Mouse (Mus musculus) heart, embryonic 14.5 days (tissue): ENCODE results near the gene Banp. TPM values are rescaled to one million over a fixed set of nuclear protein-coding genes. Genes with fewer than 3 reads are reported as not detected.

Source experiments
- ATAC-seq: fragments of 200-750 bp; cut with Nextera tagmentation; 2 replicates; pipeline ENCODE4 v1.8.0; 2017; ENCODE audit warnings: low read depth, moderate TSS enrichment; ENCODE audit not compliant: insufficient number of reproducible peaks, insufficient read depth, low FRiP score
- H3K27ac ChIP-seq, 2 experiments: fragments of 200-500 bp in 1 of 2; fragments of 300-500 bp in 1 of 2; sonication (generic) in 1 of 2; replicated peaks in 1 of 2; 2 replicates each; pipeline ENCODE4 v1.5.1; 2012 to 2014; ENCODE audit warnings: low read depth in 2 of 2, low read length in 2 of 2, control low read depth in 1 of 2, mild to moderate bottlenecking in 1 of 2, mixed read lengths in 1 of 2; ENCODE audit not compliant: control insufficient read depth in 1 of 2, insufficient read depth in 1 of 2
- H3K27me3 ChIP-seq: fragments of 300-500 bp; sonication (generic); 2 replicates; pipeline ENCODE4 v1.6.1; 2014; ENCODE audit warnings: mild to moderate bottlenecking, low read length, control low read depth; ENCODE audit not compliant: control insufficient read depth, insufficient read depth
- H3K36me3 ChIP-seq: fragments of 300-500 bp; sonication (generic); 2 replicates; pipeline ENCODE4 v1.6.1; 2014; ENCODE audit warnings: mild to moderate bottlenecking, control low read depth, low read length, mixed read lengths; ENCODE audit not compliant: control insufficient read depth, insufficient read depth
- H3K4me1 ChIP-seq, 2 experiments: fragments of 200-500 bp in 1 of 2; fragments of 300-500 bp in 1 of 2; sonication (generic) in 1 of 2; 2 replicates each; pipeline ENCODE4 v1.6.1; 2012 to 2014; ENCODE audit warnings: low read length in 2 of 2, control low read depth in 1 of 2, mixed read lengths in 1 of 2; ENCODE audit not compliant: control insufficient read depth in 2 of 2, insufficient read depth in 2 of 2
- H3K4me2 ChIP-seq: fragments of 300-500 bp; sonication (generic); 2 replicates; pipeline ENCODE4 v1.6.1; 2014; ENCODE audit warnings: mild to moderate bottlenecking, low read length
- H3K4me3 ChIP-seq, 2 experiments: fragments of 200-500 bp in 1 of 2; fragments of 300-500 bp in 1 of 2; sonication (generic) in 1 of 2; 2 replicates each; pipeline ENCODE4 v1.5.1; 2012 to 2014; ENCODE audit warnings: low read length in 2 of 2, mild to moderate bottlenecking in 2 of 2, control low read depth in 1 of 2, low read depth in 1 of 2, moderate library complexity in 1 of 2; ENCODE audit not compliant: control insufficient read depth in 1 of 2, insufficient read depth in 1 of 2
- H3K9ac ChIP-seq: fragments of 300-500 bp; sonication (generic); 2 replicates; pipeline ENCODE4 v1.6.1; 2014; ENCODE audit warnings: mild to moderate bottlenecking, low read length
- H3K9me3 ChIP-seq: fragments of 300-500 bp; sonication (generic); 2 replicates; pipeline ENCODE4 v1.6.1; 2016; ENCODE audit warnings: low read length, control low read depth; ENCODE audit not compliant: control insufficient read depth
- WGBS: fragments of 180-500 bp; shearing (Covaris S2); extraction: QIAGEN DNeasy Blood & Tissue Kit; methylation state at CpG from one replicate; pipeline ENCODE4 v1.1.7; 2014; 5-methylcytosine and 5-hydroxymethylcytosine counted together
- polyA plus RNA-seq: library from polyadenylated mRNA; unstranded; fragments of >200 nt; fragmentation: Nextera tagmentation; extraction: Ambion mirVana; gene quantifications from 2 replicates; pipeline ENCODE4 v1.2.1, GENCODE M21; 2014

Banp gene
- polyA plus RNA-seq, 1 experiment from 2014 or later = 21.2 TPM

DNA sequence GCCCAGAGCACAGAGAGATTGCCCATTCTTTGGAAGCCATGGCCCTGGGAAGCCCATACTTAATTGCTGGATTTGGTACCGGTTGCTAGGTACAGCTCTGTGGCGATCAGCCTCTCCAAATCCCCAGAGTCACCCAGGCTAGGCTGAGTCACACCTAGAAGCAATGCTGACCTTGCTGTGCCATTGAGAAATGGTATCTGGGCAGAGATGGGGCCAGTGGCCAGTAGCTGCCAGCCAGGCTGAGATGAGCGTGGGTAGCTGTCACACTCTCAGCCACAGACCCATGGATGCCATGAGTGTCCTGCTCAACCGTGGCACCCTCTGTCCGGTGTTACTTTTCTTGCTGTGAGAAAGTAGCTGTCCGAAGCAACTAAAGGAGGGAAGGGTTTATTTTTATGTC lies 88.5 kb downstream of the Banp start:
- no peak overlapping the region for H3K4me2 ChIP-seq
- H3K4me1 ChIP-seq = peaks cover 32 to 43% of the 10 kb centered on the region in 2 experiments
- H3K9ac ChIP-seq = no peak overlapping the region
- 0 out of 2 replicates have a peak, but pooled peaks cover 4% of the 10 kb centered on the region for H3K27me3 ChIP-seq
- H3K9me3 ChIP-seq = no peaks in the 10 kb centered on the region
- WGBS = 91% methylated on average over 6 of the region's 6 CpGs
- H3K36me3 ChIP-seq = no peaks in the 10 kb centered on the region
- H3K27ac ChIP-seq = no peak overlapping the region
- H3K4me3 ChIP-seq = no peak overlapping the region
- no peak for ATAC-seq

DNA sequence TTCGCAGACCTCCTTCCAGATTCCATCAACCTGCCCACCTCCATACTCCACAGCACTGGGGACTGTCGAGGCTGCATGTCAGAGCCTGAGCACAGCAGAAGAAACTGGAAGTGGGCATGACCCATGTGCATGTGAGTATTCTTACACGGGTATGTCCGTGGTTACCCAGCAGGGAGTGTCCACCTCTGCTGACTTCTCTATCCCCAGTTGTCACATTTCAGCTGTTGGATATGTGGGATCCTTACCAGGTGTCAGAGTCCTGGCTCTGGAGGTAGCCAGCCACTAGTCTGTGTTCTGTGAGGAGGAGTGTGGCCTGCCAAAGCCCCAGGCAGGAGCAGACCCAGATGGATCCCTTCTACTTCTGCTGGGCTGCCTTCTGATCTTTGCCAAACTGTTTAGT lies 89.9 kb downstream of the Banp start:
- Histone ChIP-seq H3K36me3 (no peaks in the 10 kb centered on the region), H3K4me3 (no peak overlapping the region), H3K27me3 (peaks cover 4% of the 10 kb centered on the region; the same call in 1 of the 2 replicates), H3K4me1 (peaks cover 38 to 49% of the 10 kb centered on the region in 2 experiments), H3K9ac (no peak overlapping the region), H3K9me3 (no peaks in the 10 kb centered on the region), H3K27ac (no peak overlapping the region), H3K4me2 (no peak overlapping the region)
- no peak for ATAC-seq
- 71% methylated on average over 4 of the region's 4 CpGs for WGBS

DNA sequence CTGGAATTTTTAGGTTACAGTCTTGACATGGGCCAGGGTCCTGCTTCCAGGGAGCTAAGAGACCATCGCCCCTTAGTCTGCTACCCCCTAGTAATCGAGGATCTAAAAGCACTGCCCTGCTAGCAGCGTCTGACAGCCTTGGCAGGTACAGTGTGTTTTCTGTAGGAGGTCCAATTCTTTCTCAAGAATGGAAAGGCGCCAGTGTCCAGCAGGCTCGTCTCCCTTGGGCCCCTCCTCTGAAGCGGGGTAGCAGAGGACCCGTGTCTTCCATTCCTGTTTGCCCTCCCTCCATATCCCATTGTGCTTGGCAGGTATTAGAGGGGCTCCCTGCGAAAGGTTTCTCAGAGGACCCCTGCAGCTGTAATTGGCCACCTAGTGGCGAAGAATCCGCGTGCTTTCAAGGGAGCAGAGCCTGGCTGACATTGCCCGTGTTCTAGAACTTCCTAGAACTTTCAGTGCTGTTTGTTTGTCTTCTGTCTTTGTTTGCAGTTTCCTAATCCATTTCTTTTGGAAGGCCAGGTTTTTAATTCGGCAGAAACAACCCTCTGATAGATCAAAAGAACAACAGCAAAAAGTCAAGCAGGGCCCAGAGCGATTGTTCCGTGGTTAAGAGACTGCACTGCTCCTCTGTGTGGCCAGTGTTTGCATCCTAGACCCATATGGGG lies 97.8 kb downstream of the Banp start:
- Histone ChIP-seq H3K36me3 (no peaks in the 10 kb centered on the region), H3K4me1 (peaks cover 13 to 20% of the 10 kb centered on the region in 2 experiments), H3K9ac (no peak overlapping the region), H3K4me2 (no peak overlapping the region), H3K4me3 (no peak overlapping the region), H3K27me3 (peaks cover 4% of the 10 kb centered on the region; the same call in 1 of the 2 replicates), H3K27ac (no peak overlapping the region), H3K9me3 (no peaks in the 10 kb centered on the region)
- WGBS = 64% methylated on average over 15 of the region's 15 CpGs
- no peak for ATAC-seq

DNA sequence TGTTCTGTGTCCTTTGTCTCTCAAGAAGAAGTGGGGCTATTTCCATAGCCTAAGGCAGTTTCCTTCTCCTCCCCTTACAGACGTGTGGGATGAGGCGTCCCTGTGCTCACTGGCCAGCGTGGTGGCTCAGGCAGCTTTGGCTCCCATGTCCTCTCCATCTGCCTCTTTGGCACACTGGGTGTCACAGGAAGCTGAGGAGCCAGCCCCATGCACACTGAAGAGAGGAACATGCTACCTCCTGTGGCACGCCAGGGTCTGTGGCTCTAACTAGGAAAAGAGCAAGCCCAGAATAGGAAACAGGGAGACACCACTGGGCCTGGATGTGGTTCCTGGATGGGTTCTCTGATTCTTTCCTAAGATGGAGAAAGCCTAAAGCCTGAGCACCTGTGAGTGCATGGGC lies 99.7 kb downstream of the Banp start:
- Histone ChIP-seq H3K27ac (no peak overlapping the region), H3K9me3 (no peaks in the 10 kb centered on the region), H3K27me3 (no peaks in the 10 kb centered on the region), H3K36me3 (no peaks in the 10 kb centered on the region), H3K4me1 (peaks cover 0 to 7% of the 10 kb centered on the region in 2 experiments; a peak in 1 of 4 replicates), H3K9ac (no peak overlapping the region), H3K4me2 (no peak overlapping the region), H3K4me3 (no peak overlapping the region)
- ATAC-seq = no peak
- WGBS = 83% methylated on average over 4 of the region's 4 CpGs

DNA sequence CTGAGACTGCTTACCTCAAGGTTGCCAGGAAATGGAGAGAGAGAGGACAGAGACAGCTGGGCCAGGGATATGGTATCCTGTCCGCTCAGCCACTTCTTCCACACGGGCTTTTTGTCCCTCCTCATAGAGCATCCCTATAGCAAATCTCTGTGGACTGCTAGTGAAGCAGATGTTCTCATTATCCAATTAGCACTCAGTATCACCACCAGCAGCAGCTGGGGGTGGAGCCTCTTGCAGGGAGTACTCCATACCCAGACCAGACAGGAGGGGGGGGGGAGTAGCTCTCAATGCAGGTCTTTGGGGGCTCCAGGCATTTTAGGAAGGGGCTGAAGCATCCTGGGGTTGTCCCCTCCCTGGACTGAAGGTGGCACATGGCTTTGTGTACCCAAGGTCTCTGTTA lies 100.4 kb downstream of the Banp start:
- Histone ChIP-seq H3K9me3 (no peaks in the 10 kb centered on the region), H3K27me3 (no peaks in the 10 kb centered on the region), H3K36me3 (no peaks in the 10 kb centered on the region), H3K4me3 (no peak overlapping the region), H3K4me1 (peaks cover 0 to 7% of the 10 kb centered on the region in 2 experiments; a peak in 1 of 4 replicates), H3K9ac (no peak overlapping the region), H3K27ac (no peak overlapping the region), H3K4me2 (no peak overlapping the region)
- 86% methylated on average over 2 of the region's 2 CpGs for WGBS
- no peak for ATAC-seq

DNA sequence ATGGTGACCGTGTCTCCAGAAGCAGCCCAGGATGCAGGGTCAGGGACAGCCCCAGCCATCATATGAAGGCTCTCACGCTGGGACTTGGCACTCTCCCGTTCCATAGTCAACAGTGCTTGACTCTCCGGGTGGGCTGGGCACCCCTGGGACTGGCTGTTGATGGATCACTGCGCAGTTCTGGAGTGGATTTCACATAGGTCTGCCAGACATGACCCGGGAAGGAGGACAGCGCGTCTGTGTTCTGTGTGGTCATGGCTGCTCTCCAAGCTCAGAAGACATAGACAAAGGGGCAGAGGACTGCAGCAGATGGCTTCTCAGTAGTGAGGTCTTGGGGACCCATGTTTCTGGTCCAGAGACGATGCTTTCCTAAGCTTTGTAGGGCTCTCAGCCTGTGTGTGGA lies 101.1 kb downstream of the Banp start:
- no peak overlapping the region for H3K9ac ChIP-seq
- no peak for ATAC-seq
- H3K27me3 ChIP-seq = no peaks in the 10 kb centered on the region
- H3K9me3 ChIP-seq = no peaks in the 10 kb centered on the region
- H3K4me3 ChIP-seq = no peak overlapping the region
- H3K4me1 ChIP-seq = peaks cover 3 to 6% of the 10 kb centered on the region in 2 experiments; a peak in 2 of 4 replicates
- H3K27ac ChIP-seq = no peak overlapping the region
- no peaks in the 10 kb centered on the region for H3K36me3 ChIP-seq
- WGBS = 89% methylated on average over 9 of the region's 9 CpGs
- no peak overlapping the region for H3K4me2 ChIP-seq

DNA sequence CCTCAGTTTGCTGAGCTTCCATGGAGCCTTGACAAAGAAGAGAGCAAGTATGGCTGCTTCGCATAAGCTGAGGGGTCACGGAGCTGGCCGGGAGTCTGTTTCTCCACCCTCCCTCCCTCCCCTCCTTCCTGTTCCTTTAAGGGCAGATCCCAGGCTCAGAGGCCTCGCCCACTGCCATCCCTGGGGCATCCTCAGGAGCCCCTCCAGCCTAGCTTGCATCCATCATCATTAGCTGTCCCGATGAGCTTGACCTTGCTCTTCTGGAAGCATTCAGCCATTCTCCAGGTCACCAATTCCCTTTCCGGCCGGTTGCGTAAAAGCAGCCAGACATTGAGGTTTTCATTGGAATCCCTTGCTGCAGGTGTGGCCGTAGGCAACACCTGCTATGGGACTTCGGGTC lies 105.8 kb downstream of the Banp start:
- Histone ChIP-seq H3K27ac (0 out of 4 replicates have a peak overlapping the region, but pooled peaks of 1 of the 2 experiments have one; percentile 6), H3K27me3 (no peaks in the 10 kb centered on the region), H3K4me2 (no peak overlapping the region), H3K9me3 (no peaks in the 10 kb centered on the region), H3K4me1 (peaks cover 18 to 26% of the 10 kb centered on the region in 2 experiments), H3K9ac (no peak overlapping the region), H3K36me3 (no peaks in the 10 kb centered on the region), H3K4me3 (no peak overlapping the region)
- ATAC-seq = no peak
- WGBS = 73% methylated on average over 10 of the region's 10 CpGs

DNA sequence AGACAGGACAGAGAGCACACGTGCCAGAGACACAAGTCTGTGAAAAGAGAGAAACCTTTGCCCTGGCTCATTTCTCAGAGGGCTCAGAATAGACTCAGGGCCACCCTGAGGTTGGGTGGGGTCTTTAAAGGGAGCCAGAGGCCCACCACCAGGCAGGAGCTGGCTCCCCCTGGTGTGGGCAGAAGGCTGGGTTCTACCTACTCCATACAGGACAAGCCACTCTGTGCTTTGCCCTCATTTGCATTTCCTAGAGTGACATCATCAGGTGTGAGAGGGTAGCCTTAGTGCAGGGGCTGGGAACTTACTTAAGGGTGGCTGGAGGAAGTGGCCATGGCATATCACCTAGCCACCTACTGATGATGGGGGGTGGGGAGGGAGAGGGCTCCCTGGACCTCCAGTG lies 106.6 kb downstream of the Banp start:
- Histone ChIP-seq H3K9me3 (no peaks in the 10 kb centered on the region), H3K9ac (no peak overlapping the region), H3K4me3 (no peak overlapping the region), H3K27me3 (no peaks in the 10 kb centered on the region), H3K4me1 (peaks cover 18 to 27% of the 10 kb centered on the region in 2 experiments), H3K4me2 (no peak overlapping the region), H3K27ac (no peak overlapping the region), H3K36me3 (no peaks in the 10 kb centered on the region)
- no peak for ATAC-seq
- 60% methylated on average over 1 of the region's 1 CpGs for WGBS
